Mouse (Mus musculus) kidney, postnatal 0 days (tissue): ENCODE measurements around the gene Tnrc6b. TPM values are rescaled to one million over a fixed set of nuclear protein-coding genes. Genes with fewer than 3 reads are reported as not detected.

ENCODE experiments used
- ATAC-seq: fragments of 200-750 bp; cut with Nextera tagmentation; replicated peaks from 2 replicates; pipeline ENCODE4 v1.8.0; 2017; ENCODE audit warnings: low read depth, moderate number of reproducible peaks, moderate TSS enrichment, moderate library complexity; ENCODE audit not compliant: low FRiP score
- DNase-seq: peaks from one replicate; pipeline ENCODE4 v3.0.0-alpha.2; 2016; ENCODE audit warnings: low spot score
- H3K27ac ChIP-seq: fragments of 300-500 bp; sonication (generic); 2 replicates; pipeline ENCODE4 v1.5.1; 2014; ENCODE audit warnings: mild to moderate bottlenecking
- H3K27me3 ChIP-seq: fragments of 300-500 bp; sonication (generic); 2 replicates; pipeline ENCODE4 v1.6.1; 2014; ENCODE audit warnings: low read length, mixed read lengths; ENCODE audit not compliant: insufficient read depth
- H3K36me3 ChIP-seq: fragments of 300-500 bp; sonication (generic); 2 replicates; pipeline ENCODE4 v1.6.1; 2014; ENCODE audit warnings: low read length, mixed read lengths; ENCODE audit not compliant: insufficient read depth
- H3K4me1 ChIP-seq: fragments of 300-500 bp; sonication (generic); replicated peaks from 2 replicates; pipeline ENCODE4 v1.6.1; 2014; ENCODE audit warnings: antibody characterized with exemption, low read length, mixed read lengths; ENCODE audit not compliant: insufficient read depth
- H3K4me2 ChIP-seq: fragments of 300-500 bp; sonication (generic); 2 replicates; pipeline ENCODE4 v1.6.1; 2014; ENCODE audit warnings: mild to moderate bottlenecking, low read length, moderate library complexity, mixed read lengths
- H3K4me3 ChIP-seq: fragments of 300-500 bp; sonication (generic); replicated peaks from 2 replicates; pipeline ENCODE4 v1.5.1; 2014; ENCODE audit warnings: low read depth, low read length
- H3K9ac ChIP-seq: fragments of 300-500 bp; sonication (generic); 2 replicates; pipeline ENCODE4 v1.6.1; 2014; ENCODE audit warnings: low read depth, low read length
- H3K9me3 ChIP-seq: fragments of 300-500 bp; sonication (generic); replicated peaks from 2 replicates; pipeline ENCODE4 v1.6.1; 2016; ENCODE audit warnings: low read length, inconsistent platforms, mixed read lengths
- CTCF ChIP-seq: IDR thresholded peaks from 2 replicates; pipeline ENCODE4 v1.5.1; 2016; ENCODE audit warnings: antibody characterized with exemption, low read depth, mild to moderate bottlenecking, moderate library complexity
- WGBS: fragments of 180-500 bp; shearing (Covaris S2); extraction: QIAGEN DNeasy Blood & Tissue Kit; methylation state at CpG from one replicate; pipeline ENCODE4 v1.1.7; 2014; 5-methylcytosine and 5-hydroxymethylcytosine counted together
- polyA plus RNA-seq: library from polyadenylated mRNA; unstranded; fragments of >200 nt; fragmentation: Nextera tagmentation; extraction: Ambion mirVana; gene quantifications from 2 replicates; pipeline ENCODE4 v1.2.1, GENCODE M21; 2015

Gene Tnrc6b
- polyA plus RNA-seq, 1 experiment from 2014 or later, result 11.2 TPM

- Histone ChIP-seq H3K4me1 (0 out of 2 replicates have a peak, but pooled peaks cover 12% of the 10 kb centered on the region), H3K9ac (no peak overlapping the region), H3K27me3 (no peaks in the 10 kb centered on the region), H3K27ac (0 out of 2 replicates have a peak overlapping the region, but pooled peaks have one; percentile 31), H3K9me3 (no peaks in the 10 kb centered on the region), H3K4me3 (no peak overlapping the region), H3K36me3 (no peaks in the 10 kb centered on the region), H3K4me2 (no peak overlapping the region)
- no peak for ATAC-seq
- TF ChIP-seq CTCF, result no peak
- WGBS, result 66% methylated on average over 6 of the region's 6 CpGs
- no peak for DNase-seq
These were observed 36.4 kb upstream of the Tnrc6b start for GRCm38 (mm10) chr15:80674700-80675099.

- no peak for ATAC-seq
- no peaks in the 10 kb centered on the region for H3K9me3 ChIP-seq
- no peak overlapping the region; the same call in 1 of the 2 replicates for H3K27ac ChIP-seq
- peaks cover 8% of the 10 kb centered on the region; the same call in 1 of the 2 replicates for H3K4me1 ChIP-seq
- H3K4me2 ChIP-seq, result no peak overlapping the region
- WGBS, result 51% methylated on average over 8 of the region's 8 CpGs
- peak; percentile 31 for DNase-seq
- no peak for TF ChIP-seq CTCF
- no peak overlapping the region for H3K9ac ChIP-seq
- H3K36me3 ChIP-seq, result no peaks in the 10 kb centered on the region
- no peaks in the 10 kb centered on the region for H3K27me3 ChIP-seq
- no peak overlapping the region for H3K4me3 ChIP-seq
These were observed 31.4 kb upstream of the Tnrc6b start for GRCm38 (mm10) chr15:80679515-80680215.

GRCm38 (mm10) chr15:80680347-80681030, 30.6 kb upstream of the Tnrc6b start:
- Histone ChIP-seq H3K9me3 (no peaks in the 10 kb centered on the region), H3K27me3 (no peaks in the 10 kb centered on the region), H3K4me3 (no peak overlapping the region), H3K4me1 (peaks cover 8% of the 10 kb centered on the region; the same call in 1 of the 2 replicates), H3K36me3 (no peaks in the 10 kb centered on the region), H3K27ac (peak overlapping the region; percentile 34; the same call in 1 of the 2 replicates), H3K4me2 (no peak overlapping the region), H3K9ac (no peak overlapping the region)
- DNase-seq (peak; percentile 36), ATAC-seq (peak; percentile 71)
- TF ChIP-seq CTCF, result no peak
- WGBS, result 28% methylated on average over 7 of the region's 7 CpGs

GRCm38 (mm10) chr15:80681466-80681881, 29.6 kb upstream of the Tnrc6b start:
- H3K9ac ChIP-seq, result no peak overlapping the region
- ATAC-seq (no peak), DNase-seq (no peak)
- no peaks in the 10 kb centered on the region for H3K27me3 ChIP-seq
- no peak overlapping the region for H3K4me2 ChIP-seq
- H3K9me3 ChIP-seq, result no peaks in the 10 kb centered on the region
- 74% methylated on average over 4 of the region's 4 CpGs for WGBS
- no peak overlapping the region for H3K27ac ChIP-seq
- H3K4me3 ChIP-seq, result no peak overlapping the region
- peaks cover 8% of the 10 kb centered on the region; the same call in 1 of the 2 replicates for H3K4me1 ChIP-seq
- H3K36me3 ChIP-seq, result no peaks in the 10 kb centered on the region
- TF ChIP-seq CTCF, result no peak

GRCm38 (mm10) chr15:80682343-80682742, 28.8 kb upstream of the Tnrc6b start:
- Histone ChIP-seq H3K9me3 (no peaks in the 10 kb centered on the region), H3K36me3 (no peaks in the 10 kb centered on the region), H3K27ac (peak overlapping the region; percentile 54), H3K27me3 (no peaks in the 10 kb centered on the region), H3K9ac (no peak overlapping the region), H3K4me2 (no peak overlapping the region), H3K4me1 (peaks cover 8% of the 10 kb centered on the region; the same call in 1 of the 2 replicates), H3K4me3 (no peak overlapping the region)
- DNase-seq (no peak), ATAC-seq (no peak)
- no peak for TF ChIP-seq CTCF
- WGBS, result 87% methylated on average over 8 of the region's 8 CpGs

GRCm38 (mm10) chr15:80683151-80683550, 28.0 kb upstream of the Tnrc6b start:
- H3K36me3 ChIP-seq, result no peaks in the 10 kb centered on the region
- H3K9ac ChIP-seq, result no peak overlapping the region
- no peaks in the 10 kb centered on the region for H3K9me3 ChIP-seq
- H3K27me3 ChIP-seq, result no peaks in the 10 kb centered on the region
- 75% methylated on average over 6 of the region's 6 CpGs for WGBS
- TF ChIP-seq CTCF, result no peak
- H3K27ac ChIP-seq, result peak overlapping the region; percentile 54
- no peak for ATAC-seq
- peaks cover 8% of the 10 kb centered on the region; the same call in 1 of the 2 replicates for H3K4me1 ChIP-seq
- H3K4me2 ChIP-seq, result no peak overlapping the region
- no peak overlapping the region for H3K4me3 ChIP-seq
- no peak for DNase-seq
